Mouse (Mus musculus) testis, adult 2 months (tissue): ENCODE data around the gene Mettl26.

Source experiments
- CTCF ChIP-seq: fragments of 200-500 bp; IDR thresholded peaks from 2 replicates; pipeline ENCODE4 v1.5.1; 2012; ENCODE audit warnings: low read depth, mild to moderate bottlenecking, inconsistent platforms, low read length, moderate library complexity; ENCODE audit not compliant: control insufficient read depth, insufficient read depth, insufficient replicate concordance
- POLR2A ChIP-seq: fragments of 200-500 bp; IDR thresholded peaks from 2 replicates; pipeline ENCODE4 v1.6.1; 2012; ENCODE audit warnings: low read depth, mild to moderate bottlenecking, inconsistent platforms, low read length, moderate library complexity; ENCODE audit not compliant: control insufficient read depth

- TF ChIP-seq CTCF (no peak), POLR2A (no peak)
Observed at GRCm38 (mm10) chr17:25880196-25880910, 5.5 kb downstream of the Mettl26 start, which contains the start of gene Wfikkn1.
